Mouse (Mus musculus) embryonic facial prominence, embryonic 14.5 days (tissue): ENCODE measurements around the gene Disp1. TPM values are rescaled to one million over a fixed set of nuclear protein-coding genes. Genes with fewer than 3 reads are reported as not detected.

ENCODE experiments used
- ATAC-seq: fragments of 200-750 bp; cut with Nextera tagmentation; 2 replicates; pipeline ENCODE4 v1.8.0; 2017; ENCODE audit warnings: low read depth, moderate number of reproducible peaks, moderate TSS enrichment
- DNase-seq: peaks from one replicate; pipeline ENCODE4 v3.0.0-alpha.2; 2015; ENCODE audit warnings: low spot score
- H3K27ac ChIP-seq: fragments of 300-500 bp; sonication (generic); replicated peaks from 2 replicates; pipeline ENCODE4 v1.5.1; 2014; ENCODE audit warnings: low read depth, mild to moderate bottlenecking, low read length, moderate library complexity
- H3K27me3 ChIP-seq: fragments of 300-500 bp; sonication (generic); replicated peaks from 2 replicates; pipeline ENCODE4 v1.6.1; 2014; ENCODE audit warnings: low read length; ENCODE audit not compliant: control insufficient read depth, insufficient read depth
- H3K36me3 ChIP-seq: fragments of 300-500 bp; sonication (generic); 2 replicates; pipeline ENCODE4 v1.6.1; 2014; ENCODE audit warnings: low read length, mixed read lengths; ENCODE audit not compliant: control insufficient read depth, insufficient read depth
- H3K4me1 ChIP-seq: fragments of 300-500 bp; sonication (generic); 2 replicates; pipeline ENCODE4 v1.6.1; 2014; ENCODE audit warnings: antibody characterized with exemption, low read length; ENCODE audit not compliant: control insufficient read depth, insufficient read depth
- H3K4me2 ChIP-seq: fragments of 300-500 bp; sonication (generic); 2 replicates; pipeline ENCODE4 v1.6.1; 2014; ENCODE audit warnings: low read depth, mild to moderate bottlenecking, low read length, moderate library complexity, mixed read lengths
- H3K4me3 ChIP-seq: fragments of 300-500 bp; sonication (generic); 2 replicates; pipeline ENCODE4 v1.5.1; 2014; ENCODE audit warnings: low read depth, mild to moderate bottlenecking, low read length
- H3K9ac ChIP-seq: fragments of 300-500 bp; sonication (generic); 2 replicates; pipeline ENCODE4 v1.6.1; 2014; ENCODE audit warnings: low read depth, mild to moderate bottlenecking, low read length, moderate library complexity, mixed read lengths
- H3K9me3 ChIP-seq: fragments of 300-500 bp; sonication (generic); 2 replicates; pipeline ENCODE4 v1.6.1; 2016; ENCODE audit warnings: low read length; ENCODE audit not compliant: control insufficient read depth
- WGBS: fragments of 180-500 bp; shearing (Covaris S2); extraction: QIAGEN DNeasy Blood & Tissue Kit; methylation state at CpG from one replicate; pipeline ENCODE4 v1.1.7; 2014; 5-methylcytosine and 5-hydroxymethylcytosine counted together
- polyA plus RNA-seq: library from polyadenylated mRNA; unstranded; fragments of >200 nt; fragmentation: Nextera tagmentation; extraction: Ambion mirVana; gene quantifications from 2 replicates; pipeline ENCODE4 v1.2.1, GENCODE M21; 2014

Disp1 gene
- polyA plus RNA-seq, 1 experiment from 2014 or later = 17.9 TPM

- no peaks in the 10 kb centered on the region for H3K27me3 ChIP-seq
- no peak overlapping the region for H3K27ac ChIP-seq
- H3K4me3 ChIP-seq = no peak overlapping the region
- DNase-seq (no peak), ATAC-seq (no peak)
- H3K9ac ChIP-seq = no peak overlapping the region
- H3K4me1 ChIP-seq = no peaks in the 10 kb centered on the region
- H3K4me2 ChIP-seq = no peak overlapping the region
- no peaks in the 10 kb centered on the region for H3K36me3 ChIP-seq
- WGBS = 72% methylated on average over 7 of the region's 7 CpGs
- peaks cover 5% of the 10 kb centered on the region; the same call in 1 of the 2 replicates for H3K9me3 ChIP-seq
Observed at GRCm38 (mm10) chr1:183243293-183243692, 22.0 kb upstream of the Disp1 start.

- H3K36me3 ChIP-seq = no peaks in the 10 kb centered on the region
- no peak overlapping the region for H3K4me3 ChIP-seq
- H3K27ac ChIP-seq = no peak overlapping the region
- H3K27me3 ChIP-seq = no peaks in the 10 kb centered on the region
- WGBS = 14% methylated on average over 2 of the region's 2 CpGs
- H3K9me3 ChIP-seq = no peaks in the 10 kb centered on the region
- ATAC-seq (no peak), DNase-seq (peak; percentile 56)
- no peak overlapping the region for H3K4me2 ChIP-seq
- H3K4me1 ChIP-seq = no peaks in the 10 kb centered on the region
- no peak overlapping the region for H3K9ac ChIP-seq
Observed at GRCm38 (mm10) chr1:183237901-183238300, 16.6 kb upstream of the Disp1 start.

GRCm38 (mm10) chr1:183236460-183236859 is 15.1 kb upstream of the Disp1 start:
- DNase-seq (no peak), ATAC-seq (no peak)
- WGBS = 89% methylated on average over 5 of the region's 5 CpGs
- no peaks in the 10 kb centered on the region for H3K27me3 ChIP-seq
- H3K36me3 ChIP-seq = no peaks in the 10 kb centered on the region
- no peaks in the 10 kb centered on the region for H3K4me1 ChIP-seq
- no peak overlapping the region for H3K27ac ChIP-seq
- H3K4me3 ChIP-seq = no peak overlapping the region
- no peak overlapping the region for H3K9ac ChIP-seq
- no peak overlapping the region for H3K4me2 ChIP-seq
- H3K9me3 ChIP-seq = no peaks in the 10 kb centered on the region

DNA sequence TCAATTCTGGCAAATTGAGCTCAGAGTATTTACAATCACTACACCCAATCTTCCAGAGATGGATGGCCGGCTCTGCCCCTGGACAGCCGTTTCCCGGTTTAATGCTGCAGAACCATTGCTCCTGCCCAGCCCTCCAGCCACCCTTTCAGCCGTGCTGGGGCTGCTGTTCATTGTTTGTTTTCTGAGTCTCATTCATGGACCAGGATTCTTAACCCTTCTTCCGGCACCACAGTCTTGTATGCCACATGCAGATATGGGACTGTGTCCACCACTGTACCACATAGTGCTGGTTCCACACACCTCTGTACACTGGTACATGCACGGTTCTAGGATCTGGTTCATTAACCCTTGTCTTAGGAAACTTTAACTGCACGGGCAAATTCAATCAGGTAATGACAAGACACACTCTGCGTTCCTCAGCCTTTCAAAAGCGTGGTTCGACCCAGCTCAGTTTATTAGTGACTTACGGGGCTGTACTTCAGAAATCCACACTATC is 12.4 kb upstream of the Disp1 start:
- H3K9ac ChIP-seq = no peak overlapping the region
- H3K36me3 ChIP-seq = no peaks in the 10 kb centered on the region
- H3K9me3 ChIP-seq = no peaks in the 10 kb centered on the region
- peaks cover 9% of the 10 kb centered on the region for H3K4me1 ChIP-seq
- H3K4me3 ChIP-seq = no peak overlapping the region
- 77% methylated on average over 11 of the region's 11 CpGs for WGBS
- DNase-seq (no peak), ATAC-seq (no peak)
- H3K27ac ChIP-seq = no peak overlapping the region
- no peaks in the 10 kb centered on the region for H3K27me3 ChIP-seq
- H3K4me2 ChIP-seq = no peak overlapping the region

GRCm38 (mm10) chr1:183232985-183233678 is 11.8 kb upstream of the Disp1 start:
- no peak for DNase-seq
- no peaks in the 10 kb centered on the region for H3K36me3 ChIP-seq
- H3K4me1 ChIP-seq = peaks cover 13% of the 10 kb centered on the region
- H3K27me3 ChIP-seq = no peaks in the 10 kb centered on the region
- H3K9ac ChIP-seq = no peak overlapping the region
- H3K9me3 ChIP-seq = no peaks in the 10 kb centered on the region
- no peak for ATAC-seq
- H3K4me3 ChIP-seq = no peak overlapping the region
- no peak overlapping the region for H3K27ac ChIP-seq
- H3K4me2 ChIP-seq = no peak overlapping the region
- WGBS = 75% methylated on average over 7 of the region's 7 CpGs

- no peak for ATAC-seq
- no peak for DNase-seq
- Histone ChIP-seq H3K4me3 (no peak overlapping the region), H3K4me2 (no peak overlapping the region), H3K9me3 (no peaks in the 10 kb centered on the region), H3K9ac (no peak overlapping the region), H3K4me1 (peaks cover 13% of the 10 kb centered on the region), H3K27me3 (no peaks in the 10 kb centered on the region), H3K27ac (no peak overlapping the region), H3K36me3 (no peaks in the 10 kb centered on the region)
- WGBS = 80% methylated on average over 7 of the region's 7 CpGs
Observed at GRCm38 (mm10) chr1:183227469-183227868, 6.1 kb upstream of the Disp1 start.

- ATAC-seq = no peak
- no peak overlapping the region for H3K9ac ChIP-seq
- H3K4me1 ChIP-seq = no peaks in the 10 kb centered on the region
- 97% methylated on average over 6 of the region's 6 CpGs for WGBS
- no peak overlapping the region for H3K4me3 ChIP-seq
- DNase-seq = no peak
- no peak overlapping the region for H3K4me2 ChIP-seq
- no peak overlapping the region for H3K27ac ChIP-seq
- H3K27me3 ChIP-seq = no peaks in the 10 kb centered on the region
- no peaks in the 10 kb centered on the region for H3K36me3 ChIP-seq
- no peaks in the 10 kb centered on the region for H3K9me3 ChIP-seq
Observed at GRCm38 (mm10) chr1:183219021-183219420, 2.3 kb downstream of the Disp1 start.

DNA sequence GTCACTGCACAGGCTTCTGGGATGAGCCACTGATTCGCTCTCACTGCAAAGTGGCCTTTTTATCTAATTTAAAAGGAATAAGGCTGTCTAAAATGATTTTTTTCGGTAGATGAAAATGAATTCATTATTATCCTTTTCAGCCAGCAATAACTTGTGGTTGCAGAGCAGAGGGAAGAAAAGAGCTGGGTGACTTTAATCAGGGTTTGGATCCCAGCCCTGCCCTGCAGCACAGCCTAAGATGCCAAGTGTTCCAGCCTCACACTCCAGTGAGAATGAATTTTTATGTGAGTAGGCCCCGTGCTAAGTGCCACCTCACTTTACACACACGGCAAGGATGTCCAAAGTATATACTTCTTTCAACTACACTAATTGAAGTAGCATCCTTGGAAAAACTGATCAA is 4.6 kb downstream of the Disp1 start:
- H3K4me2 ChIP-seq = no peak overlapping the region
- DNase-seq (no peak), ATAC-seq (no peak)
- no peaks in the 10 kb centered on the region for H3K36me3 ChIP-seq
- no peak overlapping the region for H3K4me3 ChIP-seq
- H3K9me3 ChIP-seq = no peaks in the 10 kb centered on the region
- no peak overlapping the region for H3K9ac ChIP-seq
- 64% methylated on average over 4 of the region's 4 CpGs for WGBS
- H3K27ac ChIP-seq = no peak overlapping the region
- peaks cover 2% of the 10 kb centered on the region; the same call in 1 of the 2 replicates for H3K4me1 ChIP-seq
- H3K27me3 ChIP-seq = no peaks in the 10 kb centered on the region

DNA sequence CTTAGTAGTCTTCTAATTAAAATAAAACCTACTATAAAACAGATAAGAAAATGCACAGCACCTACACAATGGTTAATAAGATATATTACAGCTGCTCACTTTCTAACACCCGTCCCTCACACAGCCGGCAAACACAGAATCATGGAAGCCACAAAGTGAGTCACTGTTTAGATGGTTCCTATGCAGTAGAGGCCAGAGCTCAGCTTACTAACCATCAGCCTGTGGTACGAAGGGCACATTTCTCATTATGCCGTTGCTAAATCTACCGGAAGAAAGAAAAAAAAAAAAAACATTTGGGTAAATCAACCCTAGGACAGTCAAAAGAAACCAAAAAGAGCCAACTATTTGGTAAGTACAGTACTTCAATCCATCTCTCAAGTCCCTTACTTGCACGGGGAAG is 5.6 kb downstream of the Disp1 start:
- Histone ChIP-seq H3K36me3 (no peaks in the 10 kb centered on the region), H3K4me1 (peaks cover 4% of the 10 kb centered on the region; the same call in 1 of the 2 replicates), H3K4me2 (no peak overlapping the region), H3K4me3 (no peak overlapping the region), H3K9me3 (no peaks in the 10 kb centered on the region), H3K27ac (no peak overlapping the region), H3K27me3 (no peaks in the 10 kb centered on the region), H3K9ac (no peak overlapping the region)
- 84% methylated on average over 6 of the region's 6 CpGs for WGBS
- no peak for DNase-seq
- no peak for ATAC-seq
